Mouse (Mus musculus) kidney, embryonic 14.5 days (tissue): Measurements from ENCODE around the gene Slc36a2. TPM values are rescaled to one million over a fixed set of nuclear protein-coding genes. Genes with fewer than 3 reads are reported as not detected.

Source experiments
- ATAC-seq: fragments of 200-750 bp; cut with Nextera tagmentation; 2 replicates; pipeline ENCODE4 v1.8.0; 2017; ENCODE audit warnings: moderate number of reproducible peaks, mild to moderate bottlenecking, moderate TSS enrichment, moderate library complexity; ENCODE audit not compliant: low FRiP score, low TSS enrichment
- H3K27ac ChIP-seq: fragments of 300-500 bp; sonication (generic); 2 replicates; pipeline ENCODE4 v1.5.1; 2014; ENCODE audit warnings: low read depth, mild to moderate bottlenecking, low read length, moderate library complexity, mixed read lengths
- H3K27me3 ChIP-seq: fragments of 300-500 bp; sonication (generic); 2 replicates; pipeline ENCODE4 v1.6.1; 2014; ENCODE audit warnings: mild to moderate bottlenecking, low read length; ENCODE audit not compliant: control insufficient read depth, insufficient read depth
- H3K36me3 ChIP-seq: fragments of 300-500 bp; sonication (generic); 2 replicates; pipeline ENCODE4 v1.6.1; 2014; ENCODE audit warnings: low read length, mixed read lengths; ENCODE audit not compliant: control insufficient read depth, insufficient read depth
- H3K4me1 ChIP-seq: fragments of 300-500 bp; sonication (generic); 2 replicates; pipeline ENCODE4 v1.6.1; 2014; ENCODE audit warnings: low read length, mixed read lengths; ENCODE audit not compliant: control insufficient read depth, insufficient read depth
- H3K4me2 ChIP-seq: fragments of 300-500 bp; sonication (generic); replicated peaks from 2 replicates; pipeline ENCODE4 v1.6.1; 2014; ENCODE audit warnings: low read depth, mild to moderate bottlenecking, low read length
- H3K4me3 ChIP-seq: fragments of 300-500 bp; sonication (generic); 2 replicates; pipeline ENCODE4 v1.5.1; 2014; ENCODE audit warnings: mild to moderate bottlenecking, low read length
- H3K9ac ChIP-seq: fragments of 300-500 bp; sonication (generic); 2 replicates; pipeline ENCODE4 v1.6.1; 2014; ENCODE audit warnings: low read depth, mild to moderate bottlenecking, low read length, moderate library complexity
- H3K9me3 ChIP-seq: fragments of 300-500 bp; sonication (generic); 2 replicates; pipeline ENCODE4 v1.6.1; 2016; ENCODE audit warnings: low read length; ENCODE audit not compliant: control insufficient read depth
- WGBS: fragments of 180-500 bp; shearing (Covaris S2); extraction: QIAGEN DNeasy Blood & Tissue Kit; methylation state at CpG from one replicate; pipeline ENCODE4 v1.1.7; 2014; 5-methylcytosine and 5-hydroxymethylcytosine counted together
- polyA plus RNA-seq: library from polyadenylated mRNA; unstranded; fragments of >200 nt; fragmentation: Nextera tagmentation; extraction: Ambion mirVana; gene quantifications from 2 replicates; pipeline ENCODE4 v1.2.1, GENCODE M21; 2014

The Slc36a2 gene
- polyA plus RNA-seq, 1 experiment from 2014 or later, result 0.80 TPM

DNA sequence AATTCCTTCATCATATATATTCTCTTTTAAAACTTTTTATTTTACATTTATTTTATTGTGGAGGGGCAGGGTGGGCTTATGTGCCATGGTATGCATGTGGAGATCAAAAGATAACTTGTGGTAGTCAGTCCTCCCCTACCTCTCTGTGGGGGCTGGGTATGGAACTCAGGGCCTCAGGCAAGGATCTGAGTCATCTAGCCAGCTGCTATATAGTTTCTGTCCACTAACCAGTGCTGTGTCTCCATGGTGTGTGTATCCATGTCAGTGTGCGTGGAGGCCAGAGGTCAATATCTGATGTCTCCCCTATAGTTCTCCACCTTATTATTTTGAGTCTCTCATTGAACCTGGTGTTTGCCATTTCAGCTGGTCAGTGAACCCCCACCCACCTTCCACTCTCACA lies 50.5 kb downstream of the Slc36a2 start:
- H3K4me3 ChIP-seq, result no peak overlapping the region
- no peak overlapping the region for H3K27ac ChIP-seq
- no peak for ATAC-seq
- H3K36me3 ChIP-seq, result no peaks in the 10 kb centered on the region
- no peaks in the 10 kb centered on the region for H3K27me3 ChIP-seq
- H3K9me3 ChIP-seq, result no peaks in the 10 kb centered on the region
- no peak overlapping the region for H3K9ac ChIP-seq
- no peaks in the 10 kb centered on the region for H3K4me1 ChIP-seq
- 96% methylated on average over 1 of the region's 1 CpGs for WGBS
- no peak overlapping the region for H3K4me2 ChIP-seq

DNA sequence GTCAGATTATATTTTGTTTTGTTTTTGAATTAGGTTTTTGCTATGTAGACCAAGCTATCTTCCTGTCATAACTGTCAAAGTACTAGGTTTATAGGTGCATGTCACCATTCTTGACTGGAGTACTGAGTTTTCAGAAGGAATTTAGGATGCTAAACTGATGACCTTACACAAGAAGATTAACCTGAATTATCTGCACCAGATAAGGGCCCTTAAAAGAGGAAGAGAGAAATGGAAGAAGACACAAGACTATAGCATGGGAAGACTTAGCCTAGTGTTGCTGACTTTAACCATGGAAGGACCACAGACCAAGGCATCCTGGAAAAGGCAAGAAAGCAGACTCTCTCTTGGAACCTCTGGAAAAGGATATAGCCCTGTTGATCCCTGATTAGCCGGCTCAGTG lies 51.7 kb downstream of the Slc36a2 start:
- H3K4me1 ChIP-seq, result no peaks in the 10 kb centered on the region
- no peaks in the 10 kb centered on the region for H3K27me3 ChIP-seq
- WGBS, result 94% methylated on average over 1 of the region's 1 CpGs
- no peak overlapping the region for H3K9ac ChIP-seq
- H3K36me3 ChIP-seq, result no peaks in the 10 kb centered on the region
- no peak overlapping the region for H3K4me2 ChIP-seq
- H3K9me3 ChIP-seq, result no peaks in the 10 kb centered on the region
- H3K27ac ChIP-seq, result no peak overlapping the region
- ATAC-seq, result no peak
- H3K4me3 ChIP-seq, result no peak overlapping the region

DNA sequence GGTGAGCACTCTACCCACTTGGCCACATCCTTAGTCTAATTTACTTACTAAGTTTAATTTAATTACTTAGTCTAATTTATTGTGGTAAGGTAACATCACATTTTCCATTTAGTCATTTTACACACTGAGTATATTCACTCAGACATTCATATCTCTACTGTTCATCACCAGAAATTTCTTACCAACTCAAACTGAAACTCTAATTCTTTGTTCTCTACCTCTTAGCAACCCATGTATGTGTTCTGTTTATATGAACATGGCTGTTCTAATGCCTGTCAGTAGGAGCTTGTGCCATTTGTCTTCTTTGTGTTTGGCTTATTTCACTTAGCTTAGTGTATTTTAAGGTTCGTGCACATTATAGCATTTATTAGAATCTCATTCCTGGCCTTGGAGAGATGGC lies 52.9 kb downstream of the Slc36a2 start:
- WGBS, result 78% methylated on average over 1 of the region's 1 CpGs
- ATAC-seq, result no peak
- Histone ChIP-seq H3K4me2 (no peak overlapping the region), H3K9ac (no peak overlapping the region), H3K27ac (no peak overlapping the region), H3K4me1 (no peaks in the 10 kb centered on the region), H3K36me3 (no peaks in the 10 kb centered on the region), H3K4me3 (no peak overlapping the region), H3K9me3 (no peaks in the 10 kb centered on the region), H3K27me3 (no peaks in the 10 kb centered on the region)

- no peaks in the 10 kb centered on the region for H3K27me3 ChIP-seq
- H3K4me1 ChIP-seq, result no peaks in the 10 kb centered on the region
- no peaks in the 10 kb centered on the region for H3K36me3 ChIP-seq
- H3K9ac ChIP-seq, result no peak overlapping the region
- ATAC-seq, result peak; percentile 20; the same call in 1 of the 2 replicates
- H3K4me3 ChIP-seq, result no peak overlapping the region
- no peaks in the 10 kb centered on the region for H3K9me3 ChIP-seq
- no peak overlapping the region for H3K4me2 ChIP-seq
- H3K27ac ChIP-seq, result no peak overlapping the region
- WGBS, result 88% methylated on average over 11 of the region's 11 CpGs
Observed at GRCm38 (mm10) chr11:55131077-55131742, 53.7 kb downstream of the Slc36a2 start.

GRCm38 (mm10) chr11:55128411-55128810 lies 56.5 kb downstream of the Slc36a2 start:
- no peaks in the 10 kb centered on the region for H3K4me1 ChIP-seq
- WGBS, result 63% methylated on average over 3 of the region's 3 CpGs
- no peaks in the 10 kb centered on the region for H3K9me3 ChIP-seq
- ATAC-seq, result no peak
- H3K4me3 ChIP-seq, result no peak overlapping the region
- H3K27me3 ChIP-seq, result no peaks in the 10 kb centered on the region
- no peak overlapping the region for H3K4me2 ChIP-seq
- H3K36me3 ChIP-seq, result no peaks in the 10 kb centered on the region
- no peak overlapping the region for H3K27ac ChIP-seq
- no peak overlapping the region for H3K9ac ChIP-seq

- Histone ChIP-seq H3K27me3 (no peaks in the 10 kb centered on the region), H3K4me2 (no peak overlapping the region), H3K4me1 (no peaks in the 10 kb centered on the region), H3K27ac (no peak overlapping the region), H3K4me3 (no peak overlapping the region), H3K36me3 (no peaks in the 10 kb centered on the region), H3K9ac (no peak overlapping the region), H3K9me3 (no peaks in the 10 kb centered on the region)
- 71% methylated on average over 6 of the region's 6 CpGs for WGBS
- ATAC-seq, result peak; percentile 46; the same call in 1 of the 2 replicates
Observed at GRCm38 (mm10) chr11:55127937-55128336, 56.9 kb downstream of the Slc36a2 start.

GRCm38 (mm10) chr11:55126663-55127062 lies 58.2 kb downstream of the Slc36a2 start:
- no peak for ATAC-seq
- 69% methylated on average over 3 of the region's 3 CpGs for WGBS

DNA sequence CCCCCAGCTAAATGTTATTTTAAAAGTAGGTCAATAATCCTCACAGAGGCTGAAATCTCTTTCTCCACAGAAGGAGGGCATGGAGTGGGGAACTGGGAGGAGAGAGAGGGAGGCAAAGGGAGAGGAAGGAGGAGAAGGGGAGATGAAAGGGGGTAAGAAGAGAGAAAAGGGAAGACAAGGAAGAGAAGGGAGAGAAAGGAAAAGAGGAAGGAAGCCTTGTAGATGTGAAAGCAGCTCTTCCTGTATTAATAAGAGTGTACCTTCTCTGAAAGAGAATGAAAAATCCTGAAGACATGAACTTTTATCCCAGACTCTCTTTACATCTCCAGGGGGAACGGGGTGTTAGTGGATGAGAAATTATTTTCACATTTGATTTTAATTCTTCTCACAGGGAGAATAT lies 63.4 kb downstream of the Slc36a2 start:
- ATAC-seq, result no peak
- H3K27ac ChIP-seq, result no peak overlapping the region; the same call in 1 of the 2 replicates
- no peaks in the 10 kb centered on the region for H3K4me1 ChIP-seq
- no peaks in the 10 kb centered on the region for H3K27me3 ChIP-seq
- WGBS, result 87% methylated on average over 1 of the region's 1 CpGs
- H3K36me3 ChIP-seq, result no peaks in the 10 kb centered on the region
- no peak overlapping the region for H3K4me3 ChIP-seq
- H3K4me2 ChIP-seq, result no peak overlapping the region
- no peak overlapping the region for H3K9ac ChIP-seq
- H3K9me3 ChIP-seq, result no peaks in the 10 kb centered on the region; the same call in 1 of the 2 replicates

More at GRCm38 (mm10) chr11:55126663-55127062, 58.2 kb downstream of the Slc36a2 start:
- Histone ChIP-seq H3K27me3 (no peaks in the 10 kb centered on the region), H3K4me2 (no peak overlapping the region), H3K27ac (no peak overlapping the region), H3K4me1 (no peaks in the 10 kb centered on the region), H3K4me3 (no peak overlapping the region), H3K9me3 (no peaks in the 10 kb centered on the region), H3K36me3 (no peaks in the 10 kb centered on the region), H3K9ac (no peak overlapping the region)

DNA sequence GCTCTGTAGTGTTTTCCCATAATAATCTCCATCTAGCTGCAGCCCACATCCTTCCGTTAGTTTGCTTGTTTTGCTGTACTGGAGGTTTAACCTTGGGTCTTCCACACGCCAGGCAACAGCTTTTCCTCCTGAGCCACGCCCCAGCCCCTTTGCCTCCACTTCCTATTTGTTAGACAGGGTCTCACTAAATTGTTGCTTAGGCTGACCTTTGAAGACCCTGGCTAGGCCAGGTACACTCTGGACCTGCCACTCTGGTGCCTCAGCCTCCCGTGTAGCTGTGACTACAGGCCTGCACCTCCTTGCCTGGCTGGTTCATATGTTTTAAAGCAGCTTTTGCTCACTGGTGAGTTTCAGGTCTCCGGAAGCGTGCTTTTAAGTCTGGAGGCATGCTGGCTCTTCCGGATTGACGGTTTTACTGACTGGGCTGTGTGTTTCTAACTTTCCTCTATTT lies 64.0 kb downstream of the Slc36a2 start:
- no peaks in the 10 kb centered on the region for H3K4me1 ChIP-seq
- no peaks in the 10 kb centered on the region for H3K36me3 ChIP-seq
- peak overlapping the region; percentile 32; the same call in 1 of the 2 replicates for H3K27ac ChIP-seq
- no peak overlapping the region for H3K4me3 ChIP-seq
- H3K27me3 ChIP-seq, result no peaks in the 10 kb centered on the region
- H3K4me2 ChIP-seq, result no peak overlapping the region
- no peaks in the 10 kb centered on the region; the same call in 1 of the 2 replicates for H3K9me3 ChIP-seq
- 47% methylated on average over 8 of the region's 8 CpGs for WGBS
- no peak for ATAC-seq
- H3K9ac ChIP-seq, result no peak overlapping the region
